Mouse (Mus musculus) Patski (cell line): ENCODE results near the gene Nup188. TPM values are rescaled to one million over a fixed set of nuclear protein-coding genes. Genes with fewer than 3 reads are reported as not detected.

Source experiments
- ATAC-seq: fragments of 100-300 bp; one replicate; pipeline ENCODE4 v1.8.0; 2021
- CTCF ChIA-PET: fragments of 350-600 bp; sonication (Branson Sonifier 250); formaldehyde crosslinking; loops from one replicate; lab custom pipeline; 2022; ENCODE audit warnings: inconsistent platforms; lab: Charles Lee
- POLR2A ChIA-PET: fragments of 350-600 bp; sonication (Branson Sonifier 250); formaldehyde crosslinking; loops from one replicate; lab custom pipeline; 2022; ENCODE audit warnings: antibody characterized with exemption, inconsistent platforms; lab: Charles Lee
- DNase-seq: peaks from one replicate; pipeline ENCODE4 v3.0.0-alpha.2; 2011; ENCODE audit warnings: low read depth, low spot score
- H3K27me3 ChIP-seq: fragments of 371-371 bp; one replicate; pipeline ENCODE4 v1.5.1; 2021
- CTCF ChIP-seq: fragments of 100-300 bp; IDR thresholded peaks from one replicate; pipeline ENCODE4 v1.5.1; 2021
- in situ Hi-C: fragments of 300-500 bp; cut with MboI; formaldehyde crosslinking; loops from 3 replicates; pipeline ENCODE4 v1.11.1; 2018; ENCODE audit warnings: low pct_unique_long_range_greater_than_20kb, mixed read lengths
- polyA plus RNA-seq: library from polyadenylated mRNA; unstranded; gene quantifications from one replicate; pipeline ENCODE4 v1.2.3, GENCODE M21; 2021

Nup188 gene
- polyA plus RNA-seq, 1 experiment from 2014 or later, result 36.7 TPM

- no peak for ATAC-seq
- TF ChIP-seq CTCF, result no peak
- DNase-seq, result no peak
- H3K27me3 ChIP-seq, result no peaks in the 10 kb centered on the region
- in situ Hi-C loops, result no loop called here
- ChIA-PET POLR2A (no interaction called here), CTCF (no interaction called here)
Measured at GRCm38 (mm10) chr2:30244595-30245178, 41.5 kb upstream of the Nup188 start.

GRCm38 (mm10) chr2:30247036-30247435, 39.2 kb upstream of the Nup188 start:
- no peaks in the 10 kb centered on the region for H3K27me3 ChIP-seq
- in situ Hi-C loops, result no loop called here
- ChIA-PET POLR2A (no interaction called here), CTCF (no interaction called here)
- TF ChIP-seq CTCF, result no peak
- DNase-seq (no peak), ATAC-seq (no peak)

GRCm38 (mm10) chr2:30247681-30248080, 38.5 kb upstream of the Nup188 start:
- ATAC-seq, result no peak
- DNase-seq, result no peak
- no peak for TF ChIP-seq CTCF
- in situ Hi-C loops, result no loop called here
- ChIA-PET CTCF (no interaction called here), POLR2A (no interaction called here)
- H3K27me3 ChIP-seq, result no peaks in the 10 kb centered on the region

GRCm38 (mm10) chr2:30249182-30249581, 37.0 kb upstream of the Nup188 start:
- in situ Hi-C loops, result no loop called here
- ChIA-PET POLR2A (interaction anchor here (0.6 kb wide), 1 partner anchor 23 kb away, joined by 4 read pairs; no protein-coding TSS in a partner anchor), CTCF (no interaction called here)
- no peak for DNase-seq
- H3K27me3 ChIP-seq, result no peaks in the 10 kb centered on the region
- no peak for TF ChIP-seq CTCF
- ATAC-seq, result no peak

GRCm38 (mm10) chr2:30250166-30251128, 35.8 kb upstream of the Nup188 start:
- in situ Hi-C loops, result no loop called here
- ChIA-PET POLR2A (interaction anchor here (0.6 to 1.3 kb wide), 2 partner anchors 12 to 36 kb away, joined by 3 to 4 read pairs; partner anchors contain the start of gene Lrrc8a), CTCF (no interaction called here)
- no peak for TF ChIP-seq CTCF
- DNase-seq, result no peak
- H3K27me3 ChIP-seq, result no peaks in the 10 kb centered on the region
- ATAC-seq, result no peak

- ChIA-PET POLR2A (no interaction called here), CTCF (no interaction called here)
- no peak for ATAC-seq
- no peak for TF ChIP-seq CTCF
- in situ Hi-C loops, result no loop called here
- no peak for DNase-seq
- H3K27me3 ChIP-seq, result no peaks in the 10 kb centered on the region
Measured at GRCm38 (mm10) chr2:30251417-30252104, 34.6 kb upstream of the Nup188 start.

GRCm38 (mm10) chr2:30252521-30252920, 33.7 kb upstream of the Nup188 start:
- no peak for ATAC-seq
- DNase-seq, result no peak
- TF ChIP-seq CTCF, result no peak
- no peaks in the 10 kb centered on the region for H3K27me3 ChIP-seq
- ChIA-PET POLR2A (no interaction called here), CTCF (no interaction called here)
- in situ Hi-C loops, result no loop called here

GRCm38 (mm10) chr2:30253809-30254208, 32.4 kb upstream of the Nup188 start:
- ChIA-PET POLR2A (no interaction called here), CTCF (no interaction called here)
- no peak for TF ChIP-seq CTCF
- ATAC-seq, result no peak
- in situ Hi-C loops, result no loop called here
- DNase-seq, result no peak
- H3K27me3 ChIP-seq, result no peaks in the 10 kb centered on the region

GRCm38 (mm10) chr2:30255631-30256395, 30.4 kb upstream of the Nup188 start:
- in situ Hi-C loops, result no loop called here
- ChIA-PET POLR2A (interaction anchor here (0.6 to 1.9 kb wide), 3 partner anchors 11 to 101 kb away, joined by 3 to 7 read pairs (median 3); partner anchors contain the start of gene Phyhd1), CTCF (interaction anchor here (0.9 kb wide), 1 partner anchor 14 kb away, joined by 4 read pairs; no protein-coding TSS in a partner anchor)
- no peak for ATAC-seq
- no peak for TF ChIP-seq CTCF
- no peaks in the 10 kb centered on the region for H3K27me3 ChIP-seq
- no peak for DNase-seq
